Mouse (Mus musculus) heart, adult 2 months (tissue): ENCODE results near the gene Ppp2r3a.

Experiments used
- CTCF ChIP-seq: fragments of 200-600 bp; IDR thresholded peaks from 2 replicates; pipeline ENCODE4 v1.8.1; 2022; ENCODE audit warnings: antibody characterized with exemption, mild to moderate bottlenecking, moderate library complexity
- EP300 ChIP-seq: fragments of 200-500 bp; IDR thresholded peaks from 2 replicates; pipeline ENCODE4 v1.6.1; 2011; ENCODE audit warnings: low read depth, low read length, control low read depth; ENCODE audit not compliant: insufficient read depth
- POLR2A ChIP-seq: fragments of 200-500 bp; IDR thresholded peaks from 2 replicates; pipeline ENCODE4 v1.6.1; 2011; ENCODE audit warnings: mild to moderate bottlenecking, low read depth, low read length, control low read depth; ENCODE audit not compliant: insufficient read depth

GRCm38 (mm10) chr9:101272715-101273114, 21.1 kb upstream of the Ppp2r3a start:
- TF ChIP-seq CTCF (no peak), EP300 (no peak), POLR2A (no peak)
